Mouse (Mus musculus): Measurements from ENCODE around the gene Dnah1. TPM values are rescaled to one million over a fixed set of nuclear protein-coding genes. Genes with fewer than 3 reads are reported as not detected.

Dnah1 gene
- polyA plus RNA-seq, 1 experiment: not detected

- TF ChIP-seq GATA1 (IDR thresholded peaks at IDR 0.05; ENCODE audit: low read length): no peak
Measured at GRCm38 (mm10) chr14:31230442-31230841, 93.3 kb downstream of the Dnah1 start.

GRCm38 (mm10) chr14:31228234-31228633, 95.5 kb downstream of the Dnah1 start:
- no peak for TF ChIP-seq GATA1 (IDR thresholded peaks at IDR 0.05; ENCODE audit: low read length)

- no peak for TF ChIP-seq GATA1 (IDR thresholded peaks at IDR 0.05; ENCODE audit: low read length)
Measured at GRCm38 (mm10) chr14:31226978-31227377, 96.7 kb downstream of the Dnah1 start.

GRCm38 (mm10) chr14:31217666-31218065, 106.0 kb downstream of the Dnah1 start, which contains the start of gene Sema3g:
Gene Sema3g (plus strand): TSS chr14:31217860.
- no peak for TF ChIP-seq GATA1 (IDR thresholded peaks at IDR 0.05; ENCODE audit: low read length)

GRCm38 (mm10) chr14:31216846-31217245, 106.8 kb downstream of the Dnah1 start, which contains the start of gene Nisch:
Gene Nisch (minus strand): TSS chr14:31216946.
- TF ChIP-seq GATA1 (IDR thresholded peaks at IDR 0.05; ENCODE audit: low read length): no peak

GRCm38 (mm10) chr14:31215157-31216002, 108.3 kb downstream of the Dnah1 start:
- no peak for TF ChIP-seq GATA1 (IDR thresholded peaks at IDR 0.05; ENCODE audit: low read length)

- no peak for TF ChIP-seq GATA1 (IDR thresholded peaks at IDR 0.05; ENCODE audit: low read length)
Measured at GRCm38 (mm10) chr14:31214684-31215083, 109.0 kb downstream of the Dnah1 start.

- no peak for TF ChIP-seq GATA1 (IDR thresholded peaks at IDR 0.05; ENCODE audit: low read length)
Measured at GRCm38 (mm10) chr14:31213868-31214267, 109.8 kb downstream of the Dnah1 start.

- TF ChIP-seq GATA1 (IDR thresholded peaks at IDR 0.05; ENCODE audit: low read length): no peak
Measured at GRCm38 (mm10) chr14:31212499-31212898, 111.2 kb downstream of the Dnah1 start.

GRCm38 (mm10) chr14:31211854-31212253, 111.8 kb downstream of the Dnah1 start:
- TF ChIP-seq GATA1 (IDR thresholded peaks at IDR 0.05; ENCODE audit: low read length): no peak

Other genes starting within 250 kb of the Dnah1 start
- gene Smim4, start 194.9 kb downstream of the Dnah1 start, polyA plus RNA-seq (2012): 122 and 131 TPM in 2 replicates
- 240 and 457 TPM in 2 replicates for gene Nt5dc2, start 192.8 kb downstream of the Dnah1 start, polyA plus RNA-seq (2012)
- not detected in 2 replicates for gene Stab1, start 155.3 kb downstream of the Dnah1 start, polyA plus RNA-seq (2012)
- gene Tnnc1, start 115.6 kb downstream of the Dnah1 start, polyA plus RNA-seq (2012): 0.12 TPM in 1 of 2 replicates, not detected in the other
- gene Nisch, start 107.0 kb downstream of the Dnah1 start, polyA plus RNA-seq (2012): 166 and 195 TPM in 2 replicates
- not detected in 2 replicates for gene Sema3g, start 106.0 kb downstream of the Dnah1 start, polyA plus RNA-seq (2012)
- gene Phf7, start 72.6 kb downstream of the Dnah1 start, polyA plus RNA-seq (2012): 2.5 and 4.5 TPM in 2 replicates
- 75.3 and 75.5 TPM in 2 replicates for gene Bap1, start 72.4 kb downstream of the Dnah1 start, polyA plus RNA-seq (2012)
- gene Capn7, start 12.7 kb upstream of the Dnah1 start, polyA plus RNA-seq (2012): 8.9 and 11.4 TPM in 2 replicates
- 0.15 TPM in 2 replicates for gene Sh3bp5, start 112.2 kb upstream of the Dnah1 start, polyA plus RNA-seq (2012)
- gene Eaf1, start 170.5 kb upstream of the Dnah1 start, polyA plus RNA-seq (2012): 374 and 435 TPM in 2 replicates
- gene Mettl6, start 171.1 kb upstream of the Dnah1 start, polyA plus RNA-seq (2012): 2.0 and 3.0 TPM in 2 replicates